Mouse (Mus musculus) cerebellum, adult 2 months (tissue): ENCODE results near the gene Rtn3.
"Not testable (repeated sequence)": the region's sequence is repeated elsewhere in the genome, so short reads cannot be mapped to it uniquely, and the experiment has no call there.

Experiments
- CTCF ChIP-seq: fragments of 200-500 bp; IDR thresholded peaks from 2 replicates; pipeline ENCODE4 v1.5.1; 2011; ENCODE audit warnings: low read depth, mild to moderate bottlenecking, control low read depth, low read length, moderate library complexity, borderline replicate concordance; ENCODE audit not compliant: insufficient read depth
- POLR2A ChIP-seq: fragments of 200-500 bp; IDR thresholded peaks from 2 replicates; pipeline ENCODE4 v1.6.1; 2011; ENCODE audit warnings: low read length, control low read depth, borderline replicate concordance; ENCODE audit not compliant: insufficient read depth

- TF ChIP-seq CTCF, POLR2A: not testable (repeated sequence)
Measured at GRCm38 (mm10) chr19:7496070-7496469, 13.0 kb upstream of the Rtn3 start.
